Comparison of ENCODE assay signal across 9 mouse cellular contexts in genomic region chr15:57590597-57591219, GRCm38 (mm10).
DNase-seq lines count a peak whose midpoint lies in the region; ATAC-seq and TF ChIP-seq lines count a peak whose summit lies in the region.
"Had no signal": no experiment of that assay in that cellular context is flagged by ENCODE, and none has a peak within 500 bp of the region (broad histone marks: within the 10 kb centered on the region; RNA-seq: fewer than 3 reads in every experiment).

No protein-coding gene starts in this region.

- no peak overlapping the region for H3K9ac ChIP-seq in hindbrain, postnatal 0 days (replicated peaks; ENCODE audit: low read length)
- H3K9ac ChIP-seq: liver, postnatal 0 days had no signal

- no peaks in the 10 kb centered on the region for H3K9me3 ChIP-seq in hindbrain, postnatal 0 days (ENCODE audit: low read length)

- H3K4me2 ChIP-seq in hindbrain, postnatal 0 days (ENCODE audit: low read depth, low read length), result no peak overlapping the region

- no peak overlapping the region for H3K4me3 ChIP-seq in hindbrain, postnatal 0 days (ENCODE audit: low read length)
- no peak overlapping the region for H3K4me3 ChIP-seq in layer of hippocampus, adult 2 months

- H3K27ac ChIP-seq in hindbrain, postnatal 0 days, result peak overlapping the region; percentile 15; the same call in 1 of the 2 replicates
- no peak overlapping the region for H3K27ac ChIP-seq in layer of hippocampus, adult 2 months

- no peak for TF ChIP-seq CTCF in hindbrain, postnatal 0 days (IDR thresholded peaks at IDR 0.05; ENCODE audit: low read depth)
- TF ChIP-seq CTCF in layer of hippocampus, adult 2 months (conservative IDR thresholded peaks at IDR 0.05), result no peak

- DNase-seq in kidney, postnatal 10 days, result peak; percentile 42
- no peak for DNase-seq in kidney, adult 8-10 months
- DNase-seq in cerebellum, adult 11 months, result peak; percentile 60
- peak; percentile 75 to 79 for DNase-seq in cerebellum, postnatal 14 days
- peak; percentile 67 for DNase-seq in hindbrain, postnatal 0 days (ENCODE audit: low spot score)
- DNase-seq in layer of hippocampus, adult 8-10 months (ENCODE audit: low spot score in 2 of 2), result no peak
- DNase-seq in layer of hippocampus, adult 2 months (ENCODE audit: low spot score in 2 of 2), result no peak
- DNase-seq: liver, postnatal 0 days had no signal

- peaks cover 10% of the 10 kb centered on the region; the same call in 1 of the 2 replicates for H3K4me1 ChIP-seq in hindbrain, postnatal 0 days (ENCODE audit: insufficient read depth, low read length)

- peak; percentile 19; the same call in 1 of the 2 replicates for ATAC-seq in hindbrain, postnatal 0 days
- no peak for ATAC-seq in megakaryocyte, adult 5-6 weeks (ENCODE audit: poor library complexity, severe bottlenecking)
- ATAC-seq: liver, postnatal 0 days had no signal

- 32% methylated on average over 7 of the region's 7 CpGs for WGBS in hindbrain, postnatal 0 days

- H3K27me3 ChIP-seq in hindbrain, postnatal 0 days (ENCODE audit: insufficient read depth, low read length), result no peaks in the 10 kb centered on the region

- H3K36me3 ChIP-seq in hindbrain, postnatal 0 days (ENCODE audit: insufficient read depth, low read length), result no peaks in the 10 kb centered on the region

Comparison
In these comparisons a context has a peak if more than half of its experiments do, and no peak if none do; other contexts are left out.
1. DNase-seq: peak in kidney, postnatal 10 days (single experiment), cerebellum, adult 11 months (single experiment), cerebellum, postnatal 14 days (2 of 2) and hindbrain, postnatal 0 days (single experiment); none in kidney, adult 8-10 months (0 of 2), layer of hippocampus, adult 8-10 months (0 of 2) and layer of hippocampus, adult 2 months (0 of 2).